Mouse (Mus musculus): ENCODE measurements around the gene Uvrag.
A peak's percentile ranks its signal among the peaks of the same experiment; 100 is the strongest.

Gene Uvrag

GRCm38 (mm10) chr7:99024791-99025190, 116.2 kb downstream of the Uvrag start:
- no peak for DNase-seq (ENCODE audit: low read depth, low spot score)

GRCm38 (mm10) chr7:99023931-99024330, 117.0 kb downstream of the Uvrag start:
- no peak for DNase-seq (ENCODE audit: low read depth, low spot score)

- no peak for DNase-seq (ENCODE audit: low read depth, low spot score)
Measured at GRCm38 (mm10) chr7:99021277-99021676, 119.7 kb downstream of the Uvrag start.

GRCm38 (mm10) chr7:99020353-99020752, 120.6 kb downstream of the Uvrag start:
- DNase-seq (ENCODE audit: low read depth, low spot score), result no peak

GRCm38 (mm10) chr7:99017224-99017844, 123.6 kb downstream of the Uvrag start:
- DNase-seq (ENCODE audit: low read depth, low spot score), result peak; percentile 15

- DNase-seq (ENCODE audit: low read depth, low spot score), result no peak
Measured at GRCm38 (mm10) chr7:99015914-99016313, 125.0 kb downstream of the Uvrag start.

GRCm38 (mm10) chr7:99015419-99015818, 125.5 kb downstream of the Uvrag start:
- DNase-seq (ENCODE audit: low read depth, low spot score), result no peak

- DNase-seq (ENCODE audit: low read depth, low spot score), result no peak
Measured at GRCm38 (mm10) chr7:99014620-99015019, 126.3 kb downstream of the Uvrag start.

GRCm38 (mm10) chr7:99007506-99008354, 133.2 kb downstream of the Uvrag start:
- DNase-seq (ENCODE audit: low read depth, low spot score), result no peak

- DNase-seq (ENCODE audit: low read depth, low spot score), result peak; percentile 72
Measured at GRCm38 (mm10) chr7:99003231-99003630, 137.7 kb downstream of the Uvrag start.

- no peak for DNase-seq (ENCODE audit: low read depth, low spot score)
Measured at GRCm38 (mm10) chr7:98998722-98999121, 142.2 kb downstream of the Uvrag start.

GRCm38 (mm10) chr7:98997760-98998159, 143.2 kb downstream of the Uvrag start:
- DNase-seq (ENCODE audit: low read depth, low spot score), result no peak

GRCm38 (mm10) chr7:98996791-98997190, 144.2 kb downstream of the Uvrag start:
- no peak for DNase-seq (ENCODE audit: low read depth, low spot score)

- peak; percentile 32 for DNase-seq (ENCODE audit: low read depth, low spot score)
Measured at GRCm38 (mm10) chr7:98995126-98995727, 145.7 kb downstream of the Uvrag start.

GRCm38 (mm10) chr7:98994137-98994536, 146.8 kb downstream of the Uvrag start:
- no peak for DNase-seq (ENCODE audit: low read depth, low spot score)

- peak; percentile 59 for DNase-seq (ENCODE audit: low read depth, low spot score)
Measured at GRCm38 (mm10) chr7:98993395-98993794, 147.5 kb downstream of the Uvrag start.

GRCm38 (mm10) chr7:98991204-98991761, 149.7 kb downstream of the Uvrag start:
- DNase-seq (ENCODE audit: low read depth, low spot score), result no peak

- no peak for DNase-seq (ENCODE audit: low read depth, low spot score)
Measured at GRCm38 (mm10) chr7:98990510-98990909, 150.4 kb downstream of the Uvrag start.

- DNase-seq (ENCODE audit: low read depth, low spot score), result no peak
Measured at GRCm38 (mm10) chr7:98986962-98987441, 153.9 kb downstream of the Uvrag start.

GRCm38 (mm10) chr7:98985935-98986334, 155.0 kb downstream of the Uvrag start:
- DNase-seq (ENCODE audit: low read depth, low spot score), result no peak

GRCm38 (mm10) chr7:98985489-98985888, 155.5 kb downstream of the Uvrag start:
- no peak for DNase-seq (ENCODE audit: low read depth, low spot score)

GRCm38 (mm10) chr7:98984319-98984718, 156.6 kb downstream of the Uvrag start:
- DNase-seq (ENCODE audit: low read depth, low spot score), result no peak
